Mouse (Mus musculus): ENCODE results near the gene Npff.
A peak's percentile ranks its signal among the peaks of the same experiment; 100 is the strongest.

DNA sequence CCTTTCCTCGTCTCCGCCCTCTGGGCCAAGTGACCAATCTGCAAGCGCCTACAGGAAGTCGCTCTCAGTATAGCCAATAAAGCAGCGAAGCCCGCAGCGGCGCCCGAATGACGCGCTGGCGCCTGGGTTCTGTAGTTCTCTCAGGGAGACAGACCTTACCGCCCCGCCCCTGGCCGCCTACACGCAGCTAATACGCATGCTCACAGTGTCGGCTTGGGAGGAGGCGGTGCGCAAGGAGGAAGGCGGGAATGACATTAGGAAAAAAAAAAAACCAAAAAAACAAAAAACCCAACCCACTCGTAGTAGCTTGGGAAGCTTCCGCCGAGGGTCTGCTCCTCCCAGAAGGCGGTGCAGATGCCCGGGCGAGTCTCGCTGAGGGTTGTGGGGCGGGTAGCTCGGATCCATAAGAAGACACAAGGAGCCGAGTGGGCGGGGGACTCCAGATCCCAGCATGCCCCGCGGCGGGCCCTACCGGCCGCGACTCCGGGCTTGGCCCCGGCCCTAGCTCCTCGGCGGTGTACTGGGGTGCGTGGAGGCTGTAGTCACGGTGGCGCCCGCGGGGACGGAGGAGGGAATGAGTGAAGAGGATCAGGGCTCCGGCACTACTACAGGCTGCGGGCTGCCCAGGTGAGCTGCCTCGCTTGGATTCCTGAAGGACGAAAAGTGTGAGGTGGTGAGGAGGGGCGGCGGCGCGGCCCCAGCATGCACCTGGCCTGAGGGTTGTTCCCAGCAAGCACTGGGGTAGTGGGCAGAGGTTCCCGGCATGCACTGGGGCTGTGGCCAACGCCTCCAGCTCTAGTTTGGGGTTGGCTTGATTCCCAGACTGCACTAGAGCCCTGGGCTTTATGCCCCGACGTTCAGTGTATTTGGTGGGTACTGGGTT, 6.5 kb downstream of the Npff start, which contains the start of gene Tarbp2:
- TF ChIP-seq E2F4 (IDR thresholded peaks at IDR 0.05; ENCODE audit: borderline replicate concordance, low read depth, low read length) (peak; percentile 93), CTCF (IDR thresholded peaks at IDR 0.05 in 2 of 3, conservative IDR thresholded peaks at IDR 0.05 in 1 of 3; ENCODE audit: control insufficient read depth in 1 of 3, insufficient read depth in 1 of 3, low read depth in 2 of 3, low read length in 3 of 3, poor library complexity in 1 of 3, severe bottlenecking in 1 of 3) (no peak), TBP (IDR thresholded peaks at IDR 0.05; ENCODE audit: low read depth, low read length) (peak; percentile 91), MYB (IDR thresholded peaks at IDR 0.05; ENCODE audit: low read depth, low read length) (no peak; the same call in 1 of the 2 replicates)

Measured in MEL (cell line).